Mouse (Mus musculus) thymus, adult 2 months (tissue): Measurements from ENCODE around the gene 4921536K21Rik. TPM values are rescaled to one million over a fixed set of nuclear protein-coding genes. Genes with fewer than 3 reads are reported as not detected.
A peak's percentile ranks its signal among the peaks of the same experiment; 100 is the strongest.

Experiments
- DNase-seq: peaks from one replicate; pipeline ENCODE4 v3.0.0; 2021
- H3K27ac ChIP-seq: fragments of 200-500 bp; 2 replicates; pipeline ENCODE4 v1.5.1; 2012; ENCODE audit warnings: low read length, control low read depth; ENCODE audit not compliant: control insufficient read depth, insufficient read depth
- H3K27me3 ChIP-seq: fragments of 200-500 bp; 2 replicates; pipeline ENCODE4 v1.6.1; 2012; ENCODE audit warnings: mild to moderate bottlenecking, low read length, moderate library complexity, mixed read lengths; ENCODE audit not compliant: control insufficient read depth, insufficient read depth
- H3K36me3 ChIP-seq: fragments of 200-500 bp; 2 replicates; pipeline ENCODE4 v1.6.1; 2012; ENCODE audit warnings: mild to moderate bottlenecking, low read length, moderate library complexity; ENCODE audit not compliant: control insufficient read depth, insufficient read depth
- H3K4me1 ChIP-seq: fragments of 200-500 bp; replicated peaks from 2 replicates; pipeline ENCODE4 v1.6.1; 2012; ENCODE audit warnings: low read length; ENCODE audit not compliant: control insufficient read depth, insufficient read depth
- H3K4me3 ChIP-seq: fragments of 200-500 bp; 2 replicates; pipeline ENCODE4 v1.5.1; 2012; ENCODE audit warnings: mild to moderate bottlenecking, low read length, control low read depth, moderate library complexity; ENCODE audit not compliant: control insufficient read depth, insufficient read depth
- CTCF ChIP-seq: fragments of 200-500 bp; IDR thresholded peaks from 2 replicates; pipeline ENCODE4 v1.5.1; 2012; ENCODE audit warnings: mild to moderate bottlenecking, control low read depth, low read length, moderate library complexity, borderline replicate concordance; ENCODE audit not compliant: control insufficient read depth, poor library complexity, insufficient read depth; ENCODE audit errors: extremely low read depth
- POLR2A ChIP-seq: fragments of 200-500 bp; IDR thresholded peaks from 2 replicates; pipeline ENCODE4 v1.6.1; 2012; ENCODE audit warnings: mild to moderate bottlenecking, low read length, control low read depth, moderate library complexity; ENCODE audit not compliant: control insufficient read depth, poor library complexity, insufficient read depth; ENCODE audit errors: extremely low read depth
- WGBS: fragments of 180-500 bp; shearing (Covaris S2); methylation state at CpG from one replicate; pipeline ENCODE4 v1.1.7; 2018; 5-methylcytosine and 5-hydroxymethylcytosine counted together
- polyA plus RNA-seq: library from polyadenylated mRNA; depleted of rRNA; stranded (reverse); fragments of >200 nt; gene quantifications from 2 replicates; pipeline ENCODE4 v1.2.3, GENCODE M21; 2012

4921536K21Rik gene
- polyA plus RNA-seq, 1 experiment: 0.07 TPM

GRCm38 (mm10) chr11:3879836-3880235, 15.1 kb downstream of the 4921536K21Rik start:
- 50% methylated on average over 2 of the region's 2 CpGs for WGBS
- TF ChIP-seq POLR2A (no peak), CTCF (no peak)

GRCm38 (mm10) chr11:3878660-3879059, 16.2 kb downstream of the 4921536K21Rik start:
- no peak overlapping the region for H3K27ac ChIP-seq
- no peak for DNase-seq
- H3K27me3 ChIP-seq: no peaks in the 10 kb centered on the region
- peaks cover 10% of the 10 kb centered on the region; the same call in 1 of the 2 replicates for H3K4me1 ChIP-seq
- H3K4me3 ChIP-seq: no peak overlapping the region
- 49% methylated on average over 7 of the region's 7 CpGs for WGBS
- TF ChIP-seq POLR2A (no peak), CTCF (no peak)
- no peaks in the 10 kb centered on the region for H3K36me3 ChIP-seq

More at GRCm38 (mm10) chr11:3879836-3880235, 15.1 kb downstream of the 4921536K21Rik start:
- H3K27ac ChIP-seq: no peak overlapping the region
- peaks cover 10% of the 10 kb centered on the region; the same call in 1 of the 2 replicates for H3K4me1 ChIP-seq
- peak; percentile 73 for DNase-seq
- H3K27me3 ChIP-seq: no peaks in the 10 kb centered on the region
- no peak overlapping the region for H3K4me3 ChIP-seq
- H3K36me3 ChIP-seq: no peaks in the 10 kb centered on the region

DNA sequence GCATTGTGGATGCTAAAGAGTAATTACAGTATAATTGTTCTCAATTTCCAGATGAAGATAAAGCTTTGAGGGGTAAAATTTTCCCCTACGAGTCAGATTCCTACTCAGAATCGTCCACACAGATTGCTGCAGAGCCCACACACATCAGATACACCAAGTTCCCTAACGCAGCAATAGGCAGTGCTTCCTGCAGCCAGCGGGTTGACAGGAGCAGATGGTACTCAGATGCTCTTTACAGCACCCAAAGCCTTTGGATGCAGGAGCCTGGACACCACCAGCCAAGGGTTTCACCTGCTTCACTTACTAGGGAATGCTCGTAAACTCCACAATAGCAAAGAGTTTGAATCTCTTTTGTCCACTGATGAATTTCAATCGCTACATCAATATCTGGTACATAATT, 18.5 kb downstream of the 4921536K21Rik start:
- H3K27me3 ChIP-seq: no peaks in the 10 kb centered on the region
- no peak for DNase-seq
- H3K36me3 ChIP-seq: no peaks in the 10 kb centered on the region
- 86% methylated on average over 6 of the region's 6 CpGs for WGBS
- TF ChIP-seq CTCF: no peak
- TF ChIP-seq POLR2A: no peak
- peaks cover 10% of the 10 kb centered on the region; the same call in 1 of the 2 replicates for H3K4me1 ChIP-seq
- no peak overlapping the region for H3K4me3 ChIP-seq
- no peak overlapping the region for H3K27ac ChIP-seq

GRCm38 (mm10) chr11:3864343-3864742, 30.6 kb downstream of the 4921536K21Rik start:
- WGBS: 25% methylated on average over 6 of the region's 6 CpGs
- peaks cover 6% of the 10 kb centered on the region; the same call in 1 of the 2 replicates for H3K4me1 ChIP-seq
- no peaks in the 10 kb centered on the region for H3K36me3 ChIP-seq
- TF ChIP-seq CTCF (no peak), POLR2A (no peak)
- no peak for DNase-seq
- no peak overlapping the region for H3K27ac ChIP-seq
- H3K4me3 ChIP-seq: no peak overlapping the region
- no peaks in the 10 kb centered on the region for H3K27me3 ChIP-seq

DNA sequence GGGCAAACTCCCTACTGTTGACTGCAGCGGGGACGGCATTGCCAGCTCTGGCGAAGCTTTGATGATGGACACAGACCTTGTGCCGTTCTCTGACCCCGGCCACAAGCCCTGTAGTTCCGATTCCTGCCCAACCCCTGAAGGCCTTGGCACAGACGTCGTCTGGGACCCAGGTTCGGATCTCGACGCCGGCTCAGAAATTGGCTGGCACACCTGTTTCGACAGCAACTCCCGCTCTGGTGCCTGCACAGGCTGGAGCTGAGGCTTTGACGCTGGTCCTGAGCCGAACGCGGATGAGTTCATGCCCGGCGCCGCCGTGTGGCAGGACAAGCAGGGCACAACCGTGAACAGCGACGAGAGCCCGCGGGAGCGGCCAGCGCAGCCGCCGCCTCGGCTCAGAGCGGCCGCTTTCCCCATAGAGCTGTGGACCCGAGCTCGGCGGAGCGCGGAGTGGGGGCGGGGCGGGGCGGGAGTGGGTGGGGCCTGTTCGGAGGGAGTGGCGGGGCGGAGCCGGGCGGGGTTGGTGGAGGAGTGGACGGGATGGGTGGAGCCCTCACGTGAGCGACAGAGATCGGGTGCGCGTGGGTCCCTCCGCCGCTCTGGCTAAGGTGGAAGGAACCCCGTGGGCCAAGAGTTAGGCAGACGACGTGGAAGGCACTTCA, 31.3 kb downstream of the 4921536K21Rik start, which contains the start of gene Osbp2:
Osbp2 (minus strand) TSS at position 450 of the 659 bp plus-strand sequence.
- peak; percentile 55 for DNase-seq
- 6% methylated on average over 51 of the region's 58 CpGs for WGBS
- H3K4me1 ChIP-seq: peaks cover 6% of the 10 kb centered on the region; the same call in 1 of the 2 replicates
- H3K36me3 ChIP-seq: no peaks in the 10 kb centered on the region
- TF ChIP-seq POLR2A (no peak), CTCF (no peak)
- H3K27ac ChIP-seq: no peak within 1 kb of the TSS
- H3K4me3 ChIP-seq: peak within 1 kb of the TSS; percentile 45
- H3K27me3 ChIP-seq: no peaks in the 10 kb centered on the region

GRCm38 (mm10) chr11:3862661-3863453, 32.0 kb downstream of the 4921536K21Rik start:
- DNase-seq: no peak
- 78% methylated on average over 19 of the region's 19 CpGs for WGBS
- Histone ChIP-seq H3K4me1 (peaks cover 6% of the 10 kb centered on the region; the same call in 1 of the 2 replicates), H3K27me3 (no peaks in the 10 kb centered on the region), H3K4me3 (no peak overlapping the region), H3K36me3 (no peaks in the 10 kb centered on the region), H3K27ac (no peak overlapping the region)
- TF ChIP-seq CTCF: no peak
- TF ChIP-seq POLR2A: no peak
